Mouse (Mus musculus) C2C12 (cell line): ENCODE results near the gene Garem2.

Experiments used
- CEBPB ChIP-seq: IDR thresholded peaks from one replicate; pipeline ENCODE4 v1.6.1; 2011; ENCODE audit warnings: low read depth, mild to moderate bottlenecking, control low read depth, moderate library complexity
- CTCF ChIP-seq: IDR thresholded peaks from one replicate; pipeline ENCODE4 v1.5.1; 2011; ENCODE audit not compliant: control insufficient read depth, insufficient read depth, insufficient read length
- FOSL1 ChIP-seq: IDR thresholded peaks from one replicate; pipeline ENCODE4 v1.8.0; 2011; ENCODE audit warnings: mild to moderate bottlenecking, low read length; ENCODE audit not compliant: poor library complexity, insufficient read depth, severe bottlenecking
- MAX ChIP-seq: IDR thresholded peaks from one replicate; pipeline ENCODE4 v1.6.1; 2011; ENCODE audit warnings: mild to moderate bottlenecking, control low read depth
- MYOD1 ChIP-seq: IDR thresholded peaks from one replicate; pipeline ENCODE4 v1.6.1; 2011; ENCODE audit warnings: low read depth; ENCODE audit not compliant: control insufficient read depth, insufficient read length
- MYOG ChIP-seq: IDR thresholded peaks from one replicate; pipeline ENCODE4 v1.6.1; 2011; ENCODE audit not compliant: control insufficient read depth, insufficient read length; ENCODE audit errors: extremely low read depth
- USF1 ChIP-seq: IDR thresholded peaks from one replicate; pipeline ENCODE4 v1.6.1; 2011; ENCODE audit warnings: low read depth, mild to moderate bottlenecking, control low read depth, moderate library complexity

DNA sequence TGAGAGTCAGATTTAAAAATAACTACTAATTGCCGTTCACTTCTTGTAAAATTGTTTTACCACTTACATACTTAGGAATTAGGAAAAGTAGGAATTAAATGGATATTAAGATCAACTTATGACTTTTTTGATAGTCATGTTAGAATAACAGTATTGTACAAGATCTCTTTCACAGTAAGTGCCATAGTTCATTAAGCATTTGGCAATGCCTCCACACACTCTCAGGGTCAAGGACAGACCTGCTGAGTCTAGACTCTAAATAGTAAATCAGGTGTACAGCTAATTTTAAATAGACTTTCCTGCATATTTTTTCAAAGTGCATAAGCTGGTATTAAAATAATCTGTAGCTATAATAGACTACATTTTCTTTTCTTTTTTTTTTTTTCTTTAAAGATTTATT lies 47.5 kb downstream of the Garem2 start:
- TF ChIP-seq CTCF (no peak), MAX (no peak), MYOD1 (no peak), MYOG (no peak), USF1 (no peak), CEBPB (no peak), FOSL1 (no peak)
